Comparison of ENCODE assay signal across 36 mouse cellular contexts in genomic region chr11:77240466-77241246, GRCm38 (mm10). TPM values are rescaled to one million over a fixed set of nuclear protein-coding genes. Genes with fewer than 3 reads are reported as not detected.
DNase-seq lines count a peak whose midpoint lies in the region; ATAC-seq and TF ChIP-seq lines count a peak whose summit lies in the region.
"Had no signal": no experiment of that assay in that cellular context is flagged by ENCODE, and none has a peak within 500 bp of the region (broad histone marks: within the 10 kb centered on the region; RNA-seq: fewer than 3 reads in every experiment).

No protein-coding gene starts in this region.

- WGBS in liver, embryonic 12.5 days (ENCODE audit: insufficient replicate concordance), result 50% methylated on average over 7 of the region's 7 CpGs
- 64% methylated on average over 7 of the region's 7 CpGs for WGBS in liver, embryonic 11.5 days

- in situ Hi-C loops in CH12.LX (cut with MboI; ENCODE audit: low pct_ligation_motif_present, low pct_unique_long_range_greater_than_20kb, low sequenced_read_pairs), result no loop called here

- H3K27me3 ChIP-seq in liver, embryonic 12.5 days (replicated peaks), result no peaks in the 10 kb centered on the region
- H3K27me3 ChIP-seq in liver, embryonic 11.5 days (replicated peaks; ENCODE audit: control insufficient read depth, insufficient read depth, low read length), result no peaks in the 10 kb centered on the region
- H3K27me3 ChIP-seq in CH12.LX (replicated peaks), result no peaks in the 10 kb centered on the region
- H3K27me3 ChIP-seq in splenic B cell, adult 2 months (ENCODE audit: control insufficient read depth, insufficient read depth, low read length, poor library complexity, severe bottlenecking), result no peaks in the 10 kb centered on the region
- H3K27me3 ChIP-seq: embryonic facial prominence, embryonic 15.5 days; forebrain, embryonic 12.5 days; heart, embryonic 15.5 days; hindbrain, embryonic 12.5 days; kidney, embryonic 15.5 days; limb, embryonic 13.5 days; midbrain, embryonic 15.5 days; neural tube, embryonic 15.5 days had no signal

- no peak for ATAC-seq in liver, embryonic 12.5 days
- ATAC-seq in liver, embryonic 11.5 days (replicated peaks; ENCODE audit: low FRiP score), result no peak
- ATAC-seq: forebrain, postnatal 0 days; inflammation-experienced regulatory T-cells, adult 6 months; lung, postnatal 0 days; midbrain, embryonic 15.5 days had no signal

- H3K9me3 ChIP-seq in liver, embryonic 12.5 days (replicated peaks), result no peaks in the 10 kb centered on the region
- H3K9me3 ChIP-seq in liver, embryonic 11.5 days (ENCODE audit: control insufficient read depth, low read length), result no peaks in the 10 kb centered on the region
- H3K9me3 ChIP-seq in CH12.LX (replicated peaks; ENCODE audit: low read length), result no peaks in the 10 kb centered on the region
- H3K9me3 ChIP-seq: embryonic facial prominence, embryonic 10.5 days; embryonic facial prominence, embryonic 15.5 days; forebrain, embryonic 12.5 days; heart, embryonic 10.5 days; heart, embryonic 15.5 days; hindbrain, embryonic 12.5 days; kidney, embryonic 15.5 days; limb, embryonic 13.5 days; midbrain, embryonic 10.5 days; midbrain, embryonic 15.5 days; neural tube, embryonic 15.5 days had no signal

- H3K4me2 ChIP-seq in liver, embryonic 12.5 days, result no peak overlapping the region
- no peak overlapping the region for H3K4me2 ChIP-seq in liver, embryonic 11.5 days
- peak overlapping the region; percentile 85 for H3K4me2 ChIP-seq in CH12.LX (ENCODE audit: insufficient read depth, low read depth, poor library complexity, severe bottlenecking)
- H3K4me2 ChIP-seq: embryonic facial prominence, embryonic 15.5 days; forebrain, embryonic 12.5 days; heart, embryonic 15.5 days; hindbrain, embryonic 12.5 days; kidney, embryonic 15.5 days; limb, embryonic 13.5 days; midbrain, embryonic 15.5 days; neural tube, embryonic 15.5 days had no signal

- no peaks in the 10 kb centered on the region for H3K36me3 ChIP-seq in liver, embryonic 12.5 days
- H3K36me3 ChIP-seq in liver, embryonic 11.5 days (ENCODE audit: control insufficient read depth, insufficient read depth, low read length), result no peaks in the 10 kb centered on the region
- H3K36me3 ChIP-seq in CH12.LX (replicated peaks in 1 of 2; ENCODE audit: control insufficient read depth in 1 of 2, insufficient read depth in 1 of 2, low read length in 1 of 2), result peaks cover 0 to 7% of the 10 kb centered on the region in 2 experiments
- H3K36me3 ChIP-seq in splenic B cell, adult 2 months (ENCODE audit: control insufficient read depth, insufficient read depth, low read length, poor library complexity, severe bottlenecking), result no peaks in the 10 kb centered on the region
- H3K36me3 ChIP-seq: embryonic facial prominence, embryonic 10.5 days; embryonic facial prominence, embryonic 15.5 days; forebrain, embryonic 12.5 days; heart, embryonic 10.5 days; heart, embryonic 15.5 days; hindbrain, embryonic 12.5 days; kidney, embryonic 15.5 days; limb, embryonic 13.5 days; midbrain, embryonic 10.5 days; midbrain, embryonic 15.5 days; neural tube, embryonic 15.5 days had no signal

- no peak for TF ChIP-seq POLR2A in CH12.LX (IDR thresholded peaks at IDR 0.05; ENCODE audit: low read depth, low read length)

- dilution Hi-C loops in CH12.LX (cut with MboI; ENCODE audit: extremely low pct_ligation_motif_present, extremely low pct_unique_long_range_greater_than_20kb, low sequenced_read_pairs), result no loop called here

- TF ChIP-seq RAD21 in CH12.LX (IDR thresholded peaks at IDR 0.05; ENCODE audit: low read depth, low read length), result no peak

- TF ChIP-seq CTCF in CH12.LX (conservative IDR thresholded peaks at IDR 0.05 in 1 of 2, IDR thresholded peaks at IDR 0.05 in 1 of 2; ENCODE audit: low read depth in 2 of 2, low read length in 2 of 2), result no peak

- H3K4me3 ChIP-seq in liver, embryonic 12.5 days, result no peak overlapping the region
- no peak overlapping the region for H3K4me3 ChIP-seq in liver, embryonic 11.5 days (ENCODE audit: low read depth, low read length)
- H3K4me3 ChIP-seq in CH12.LX (replicated peaks in 1 of 3; ENCODE audit: low read depth in 2 of 3, low read length in 2 of 3, poor library complexity in 1 of 3), result no peak overlapping the region
- H3K4me3 ChIP-seq: embryonic facial prominence, embryonic 10.5 days; embryonic facial prominence, embryonic 15.5 days; forebrain, embryonic 12.5 days; heart, embryonic 10.5 days; heart, embryonic 15.5 days; hindbrain, embryonic 12.5 days; kidney, embryonic 15.5 days; limb, embryonic 13.5 days; midbrain, embryonic 10.5 days; midbrain, embryonic 15.5 days; neural tube, embryonic 15.5 days had no signal

- TF ChIP-seq EP300 in CH12.LX (IDR thresholded peaks at IDR 0.05; ENCODE audit: low read length), result peak; percentile 96

- H3K4me1 ChIP-seq in liver, embryonic 12.5 days, result peaks cover 14% of the 10 kb centered on the region
- H3K4me1 ChIP-seq in liver, embryonic 11.5 days (replicated peaks; ENCODE audit: control insufficient read depth, insufficient read depth, low read length), result no peaks in the 10 kb centered on the region
- H3K4me1 ChIP-seq in CH12.LX (ENCODE audit: control insufficient read depth in 1 of 2, insufficient read depth in 2 of 2), result peaks cover 21 to 51% of the 10 kb centered on the region in 2 experiments
- H3K4me1 ChIP-seq: forebrain, embryonic 12.5 days; heart, embryonic 10.5 days; heart, embryonic 15.5 days; hindbrain, embryonic 12.5 days; midbrain, embryonic 10.5 days; midbrain, embryonic 15.5 days; neural tube, embryonic 15.5 days had no signal

- no peak for DNase-seq in liver, embryonic 11.5 days (ENCODE audit: low spot score)
- DNase-seq in CH12.LX (ENCODE audit: extremely low read depth), result peak; percentile 46
- peak; percentile 30 for DNase-seq in induced T-regulatory cell, adult 2 months (ENCODE audit: low read depth)
- peak; percentile 8 for DNase-seq in splenic B cell, adult 2 months (ENCODE audit: low read depth, low spot score)
- no peak for DNase-seq in adrenal gland, postnatal 10 days
- no peak for DNase-seq in kidney, adult 18-20 months
- DNase-seq: adrenal gland, postnatal 36 days; B cell, adult 2 months; cerebellum, adult 8-10 months; cerebellum, postnatal 25 days; forebrain, postnatal 0 days; gastrocnemius, postnatal 14 days; heart, adult 11 months; heart, postnatal 36 days; kidney, adult 11 months; lung, adult 18-20 months; lung, postnatal 4 days; retina, postnatal 1 day; right cerebral cortex, postnatal 25 days; thymus, adult 18-20 months; thymus, postnatal 25 days had no signal

- H3K9ac ChIP-seq in liver, embryonic 12.5 days, result no peak overlapping the region
- no peak overlapping the region for H3K9ac ChIP-seq in liver, embryonic 11.5 days (ENCODE audit: low read depth, low read length)
- H3K9ac ChIP-seq in CH12.LX (ENCODE audit: insufficient read depth, low read depth), result peak overlapping the region; percentile 33; the same call in 1 of the 2 replicates
- H3K9ac ChIP-seq: embryonic facial prominence, embryonic 15.5 days; forebrain, embryonic 12.5 days; forebrain, postnatal 0 days; heart, embryonic 15.5 days; hindbrain, embryonic 12.5 days; kidney, embryonic 15.5 days; limb, embryonic 13.5 days; midbrain, embryonic 15.5 days; neural tube, embryonic 15.5 days had no signal

- H3K79me2 ChIP-seq in CH12.LX (replicated peaks; ENCODE audit: control insufficient read depth, extremely low read depth, insufficient read depth, poor library complexity, severe bottlenecking), result no peaks in the 10 kb centered on the region; the same call in 1 of the 2 replicates

- peak overlapping the region; percentile 48 for H3K27ac ChIP-seq in liver, embryonic 12.5 days
- no peak overlapping the region; the same call in 1 of the 2 replicates for H3K27ac ChIP-seq in liver, embryonic 11.5 days (ENCODE audit: low read depth, low read length)
- H3K27ac ChIP-seq in CH12.LX (ENCODE audit: insufficient read depth, low read depth), result 0 out of 2 replicates have a peak overlapping the region, but pooled peaks have one; percentile 6
- H3K27ac ChIP-seq: embryonic facial prominence, embryonic 10.5 days; embryonic facial prominence, embryonic 15.5 days; forebrain, embryonic 12.5 days; heart, embryonic 10.5 days; heart, embryonic 15.5 days; hindbrain, embryonic 12.5 days; kidney, embryonic 15.5 days; limb, embryonic 13.5 days; midbrain, embryonic 10.5 days; midbrain, embryonic 15.5 days; neural tube, embryonic 15.5 days; stomach, postnatal 0 days had no signal

TF ChIP-seq in CH12.LX, 34 proteins besides CTCF, POLR2A, EP300 and RAD21 (continues in another document):
- TF ChIP-seq MYC (IDR thresholded peaks at IDR 0.05; ENCODE audit: low read depth, low read length), result 0 out of 2 replicates have a peak, but pooled peaks have one; percentile 16
- no peak for TF ChIP-seq TCF12 (IDR thresholded peaks at IDR 0.05; ENCODE audit: low read depth, low read length)
- TF ChIP-seq RCOR1 (conservative IDR thresholded peaks at IDR 0.05; ENCODE audit: low read depth, low read length), result peak; percentile 51
- peak; percentile 72 for TF ChIP-seq ETS1 (conservative IDR thresholded peaks at IDR 0.05; ENCODE audit: low read depth, low read length)
- peak; percentile 87 for TF ChIP-seq IRF4 (IDR thresholded peaks at IDR 0.05; ENCODE audit: low read depth, low read length)
- TF ChIP-seq ELF1 (IDR thresholded peaks at IDR 0.05; ENCODE audit: low read depth, low read length), result no peak
- peak; percentile 50; the same call in 1 of the 2 replicates for TF ChIP-seq USF1 (IDR thresholded peaks at IDR 0.05; ENCODE audit: low read depth, low read length)
- no peak for TF ChIP-seq ZC3H11A (IDR thresholded peaks at IDR 0.05; ENCODE audit: low read depth, low read length)
- peak; percentile 50; the same call in 1 of the 2 replicates for TF ChIP-seq MAFK (IDR thresholded peaks at IDR 0.05; ENCODE audit: insufficient replicate concordance, low read length)
- peak; percentile 56; the same call in 1 of the 2 replicates for TF ChIP-seq SIN3A (IDR thresholded peaks at IDR 0.05; ENCODE audit: low read length)
- 0 out of 2 replicates have a peak, but pooled peaks have one; percentile 31 for TF ChIP-seq E2F4 (IDR thresholded peaks at IDR 0.05; ENCODE audit: insufficient replicate concordance, low read depth, low read length)

RNA-seq across cellular contexts. Expression of gene Ssh2, which starts 24.6 kb away (rescaled TPM):
- 6.8 and 7.9 TPM in 2 replicates for polyA plus RNA-seq in liver, embryonic 12.5 days (2016; fragmentation: Nextera tagmentation; extraction: Ambion mirVana)
- polyA plus RNA-seq in liver, embryonic 11.5 days (2014; fragmentation: Nextera tagmentation; extraction: Ambion mirVana), result 9.9 and 12.1 TPM in 2 replicates
- 6.3 and 6.5 TPM in 2 replicates for total RNA-seq in CH12.LX (2012; rRNA removed)
- total RNA-seq in CH12.LX (2014; rRNA removed), result 5.2 and 5.9 TPM in 2 replicates
- polyA plus RNA-seq in CH12.LX (2012; ENCODE audit: insufficient read length, low read depth), result 11.4 and 14.6 TPM in 2 replicates
- total RNA-seq in adrenal gland, postnatal 10 days (2021), result 10 to 100 TPM; 32.6 to 38.0 TPM

RNA-seq across cellular contexts. Expression of gene Efcab5, which starts 51.9 kb away (rescaled TPM):
- polyA plus RNA-seq in liver, embryonic 12.5 days (2016; fragmentation: Nextera tagmentation; extraction: Ambion mirVana), result 0.11 and 0.17 TPM in 2 replicates
- polyA plus RNA-seq in liver, embryonic 11.5 days (2014; fragmentation: Nextera tagmentation; extraction: Ambion mirVana), result 0.41 and 0.73 TPM in 2 replicates
- total RNA-seq in CH12.LX (2012; rRNA removed), result 0.29 and 0.38 TPM in 2 replicates
- 0.24 and 0.27 TPM in 2 replicates for total RNA-seq in CH12.LX (2014; rRNA removed)
- 0.43 and 0.97 TPM in 2 replicates for polyA plus RNA-seq in CH12.LX (2012; ENCODE audit: insufficient read length, low read depth)
- under 1 TPM; 0.18 to 0.60 TPM for total RNA-seq in adrenal gland, postnatal 10 days (2021)

Comparison
In these comparisons a context has a peak if more than half of its experiments do, and no peak if none do; other contexts are left out.
1. DNase-seq: peak in CH12.LX (single experiment), induced T-regulatory cell, adult 2 months (single experiment) and splenic B cell, adult 2 months (single experiment); none in liver, embryonic 11.5 days (single experiment), adrenal gland, postnatal 10 days (single experiment) and kidney, adult 18-20 months (single experiment).